Mouse (Mus musculus): ENCODE measurements around the gene Lrrc56. TPM values are rescaled to one million over a fixed set of nuclear protein-coding genes. Genes with fewer than 3 reads are reported as not detected.

Gene Lrrc56
- 3.4 TPM for polyA plus RNA-seq (2017; shearing (Covaris generic))

DNA sequence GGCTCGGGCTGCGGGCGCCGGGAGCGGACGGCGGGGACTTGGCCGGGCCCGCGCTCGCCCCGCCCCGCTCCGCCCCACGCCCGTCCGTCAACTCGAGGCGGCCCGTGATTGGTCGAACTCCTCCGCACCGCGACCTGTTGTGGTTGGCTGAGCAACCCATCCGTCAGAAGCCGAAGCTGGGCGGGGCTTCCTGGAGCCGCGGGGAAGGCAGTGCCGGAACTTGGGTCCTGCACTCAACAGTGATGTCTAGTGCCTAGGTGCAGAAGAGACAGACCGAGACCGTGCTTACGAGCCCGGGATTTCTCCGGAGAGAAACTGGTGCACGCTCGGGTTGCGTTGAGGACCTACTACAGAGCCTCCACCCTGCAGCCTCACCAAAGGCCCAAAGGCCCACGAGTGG is at the start of gene Lrrc56, which contains the start of gene Hras:
Gene Lrrc56 (plus strand): TSS at position 210 of the 400 bp plus-strand sequence.
Gene Hras (minus strand): TSS at position 58 of the 400 bp plus-strand sequence.

DNA sequence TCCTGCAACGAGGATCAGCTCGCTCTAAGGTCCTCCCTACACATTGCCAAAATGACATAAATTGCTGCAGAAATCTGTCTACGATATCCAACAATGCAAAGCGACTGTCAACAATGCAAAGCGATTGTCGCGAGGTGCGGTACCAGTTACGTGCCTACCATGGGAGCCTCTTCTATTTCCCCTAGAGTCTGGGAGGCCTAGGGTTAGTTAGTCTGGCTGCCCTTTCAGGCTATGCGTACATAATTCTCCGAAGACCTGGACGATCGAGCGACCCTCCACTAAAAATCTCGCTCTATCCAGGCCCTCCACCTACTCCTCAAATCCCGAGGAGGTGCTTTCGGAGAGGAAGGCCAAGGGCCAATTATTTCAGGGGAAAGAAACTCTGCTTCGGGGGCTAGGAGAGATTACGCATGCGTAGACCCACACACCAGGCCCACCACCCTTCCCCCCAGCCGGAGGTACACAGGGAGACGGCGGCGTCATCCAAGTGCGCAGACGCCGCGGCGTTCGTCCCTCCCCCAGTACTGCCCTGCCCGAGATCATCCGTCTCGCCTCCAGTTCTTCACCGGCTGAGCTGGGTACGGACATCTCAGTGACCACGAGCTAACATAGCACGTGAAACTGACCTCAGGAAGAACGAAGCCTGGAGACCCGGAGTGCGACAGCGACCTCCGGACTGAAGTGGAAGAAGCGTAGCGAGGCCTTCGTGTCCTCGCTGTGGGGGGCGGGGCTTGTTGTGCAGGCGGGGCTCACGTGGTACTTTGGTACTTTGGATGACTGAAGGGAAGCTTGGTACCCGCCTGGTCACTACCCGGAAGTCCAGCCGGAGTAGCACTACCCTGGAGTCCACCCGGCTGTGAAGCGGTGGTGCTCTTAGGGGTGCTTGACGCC is 21.6 kb upstream of the Lrrc56 start, which contains the start of gene Rnh1:
Gene Rnh1 (minus strand): TSS at position 742 of the 891 bp plus-strand sequence.

DNA sequence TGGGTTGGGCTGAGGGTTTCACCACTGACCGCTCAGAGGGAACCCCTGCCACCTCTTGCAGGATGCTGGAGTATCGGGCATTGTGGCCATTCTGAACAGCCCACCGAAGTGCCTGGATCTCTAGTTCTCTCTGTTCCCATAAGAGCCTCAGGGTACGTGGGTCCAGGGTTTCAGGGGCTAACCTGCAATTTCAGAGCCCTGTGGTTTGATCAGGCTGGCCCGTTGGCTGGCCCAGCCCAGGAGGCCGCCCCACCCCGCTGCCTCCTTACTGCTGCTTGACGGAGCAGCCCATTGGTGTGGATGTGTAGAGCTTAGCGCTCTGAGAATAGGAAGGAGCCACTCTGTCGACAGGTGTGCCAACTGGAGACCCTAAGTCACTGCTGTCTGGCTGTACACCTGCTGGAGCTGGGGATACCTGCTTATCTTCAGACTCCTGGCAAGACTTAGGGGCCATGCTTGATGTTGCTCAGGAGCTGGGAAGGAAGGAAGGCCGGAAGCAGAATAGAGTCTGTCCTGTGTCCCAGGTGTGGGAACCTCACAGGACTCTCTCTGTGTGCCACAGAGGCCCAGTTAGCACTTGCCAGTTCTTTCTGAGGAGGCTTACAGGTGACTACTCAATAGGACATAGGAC is 19.8 kb downstream of the Lrrc56 start, which contains the start of gene Lmntd2:
Gene Lmntd2 (minus strand): TSS at position 476 of the 631 bp plus-strand sequence.

DNA sequence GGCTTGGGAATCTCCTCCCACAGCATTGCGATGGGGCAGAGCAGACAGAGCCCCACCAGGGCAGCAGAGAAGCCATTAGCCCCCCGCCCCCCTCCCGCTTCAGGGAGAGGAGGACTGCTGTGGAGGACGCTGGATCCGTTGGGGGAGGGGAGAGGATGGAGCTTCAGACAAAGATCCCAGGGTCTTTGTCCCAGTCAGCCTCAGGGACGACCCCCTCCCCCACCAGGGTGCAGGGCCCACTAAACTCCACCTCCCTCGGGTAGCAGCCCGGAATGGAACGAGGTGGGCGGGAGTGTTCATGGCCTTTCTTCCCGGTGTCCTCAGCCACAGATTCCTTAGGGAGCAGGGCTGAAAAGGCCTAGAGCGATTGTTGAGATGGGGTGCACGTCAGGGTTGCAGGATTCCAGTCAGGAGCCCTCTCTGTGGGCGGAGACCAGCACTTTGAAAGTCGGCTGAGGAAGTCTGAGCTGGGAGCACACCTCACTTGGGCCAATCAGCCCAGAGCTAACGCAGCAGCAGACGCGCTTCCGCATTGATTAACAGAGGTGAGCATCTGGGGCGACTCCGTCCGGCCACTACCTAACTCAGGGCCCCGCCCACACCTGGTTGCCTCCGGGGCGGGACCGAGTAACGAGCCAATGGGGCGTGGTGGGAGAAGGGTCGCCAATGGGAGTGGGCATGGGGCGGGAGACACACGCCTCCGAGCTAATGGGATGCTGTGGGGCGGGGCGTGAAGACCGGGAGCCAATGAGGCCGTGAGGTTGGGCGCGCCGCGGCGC is 21.3 kb downstream of the Lrrc56 start, which contains the start of gene Rassf7:
Gene Rassf7 (plus strand): TSS at position 760 of the 779 bp plus-strand sequence.

DNA sequence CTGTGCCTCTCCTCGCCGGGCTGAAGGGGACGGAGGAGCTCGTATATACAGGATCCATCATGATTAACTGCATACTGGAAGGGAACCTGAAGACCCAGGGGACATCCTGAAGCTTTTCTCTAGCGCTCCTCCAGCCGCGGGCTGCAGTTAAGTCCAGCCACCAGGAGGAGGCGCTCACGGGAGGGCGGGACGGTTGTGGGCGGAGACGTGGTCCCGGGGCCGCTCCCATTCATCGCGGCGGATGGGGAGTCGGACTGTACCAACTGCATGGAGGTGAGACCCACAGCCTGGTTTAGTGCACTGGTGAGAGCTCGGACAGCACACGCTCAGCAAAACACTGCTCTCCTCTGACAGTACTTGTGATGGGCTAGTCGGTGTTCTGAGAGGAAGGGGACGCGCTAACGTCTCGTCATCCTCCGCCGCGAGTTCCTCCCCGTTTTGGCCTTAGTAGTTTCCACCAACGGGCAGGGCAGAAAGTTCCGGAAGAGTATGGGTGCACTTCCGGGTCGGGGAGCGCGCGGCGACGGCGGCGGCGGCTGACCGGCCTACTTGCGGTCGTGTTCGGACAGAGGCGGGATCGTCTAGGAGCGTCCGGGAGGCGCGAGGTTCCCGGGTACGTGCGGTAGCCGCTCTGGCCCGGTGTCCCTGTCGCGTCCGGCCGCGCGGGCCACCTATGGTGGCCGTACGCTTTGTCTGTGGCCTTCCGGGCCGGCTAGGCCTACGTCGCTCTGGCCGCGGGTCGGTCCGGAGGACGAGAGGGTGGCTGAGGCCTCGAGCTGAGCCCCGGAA is 34.5 kb downstream of the Lrrc56 start, which contains the start of gene Phrf1:
Gene Phrf1 (plus strand): TSS at position 506 of the 789 bp plus-strand sequence.

Other genes starting within 250 kb of the Lrrc56 start
- 0.98 TPM for gene Ifitm5, start 243.9 kb upstream of the Lrrc56 start, polyA plus RNA-seq (2017; shearing (Covaris generic))
- not detected for gene Gm45717, start 238.2 kb upstream of the Lrrc56 start, polyA plus RNA-seq (2017; shearing (Covaris generic))
- 30.3 TPM for gene Ifitm2, start 238.2 kb upstream of the Lrrc56 start, polyA plus RNA-seq (2017; shearing (Covaris generic))
- not detected for gene Ifitm1, start 226.9 kb upstream of the Lrrc56 start, polyA plus RNA-seq (2017; shearing (Covaris generic))
- gene Ifitm3, start 183.4 kb upstream of the Lrrc56 start, polyA plus RNA-seq (2017; shearing (Covaris generic)) = 8.5 TPM
- gene Ifitm6, start 176.2 kb upstream of the Lrrc56 start, polyA plus RNA-seq (2017; shearing (Covaris generic)) = not detected
- not detected for gene Gm17387, start 165.0 kb upstream of the Lrrc56 start, polyA plus RNA-seq (2017; shearing (Covaris generic))
- 15.5 TPM for gene B4galnt4, start 133.1 kb upstream of the Lrrc56 start, polyA plus RNA-seq (2017; shearing (Covaris generic))
- 411 TPM for gene Pkp3, start 115.9 kb upstream of the Lrrc56 start, polyA plus RNA-seq (2017; shearing (Covaris generic))
- 274 TPM for gene Sigirr, start 93.6 kb upstream of the Lrrc56 start, polyA plus RNA-seq (2017; shearing (Covaris generic))
- not detected for gene Ano9, start 76.4 kb upstream of the Lrrc56 start, polyA plus RNA-seq (2017; shearing (Covaris generic))
- gene Ptdss2, start 71.8 kb upstream of the Lrrc56 start, polyA plus RNA-seq (2017; shearing (Covaris generic)) = 8.9 TPM
- 159 TPM for gene Rnh1, start 21.3 kb upstream of the Lrrc56 start, polyA plus RNA-seq (2017; shearing (Covaris generic))
- 5.2 TPM for gene Hras, start 152 bp upstream of the Lrrc56 start, polyA plus RNA-seq (2017; shearing (Covaris generic))
- gene Lmntd2, start 19.9 kb downstream of the Lrrc56 start, polyA plus RNA-seq (2017; shearing (Covaris generic)) = 14.1 TPM
- gene Rassf7, start 21.7 kb downstream of the Lrrc56 start, polyA plus RNA-seq (2017; shearing (Covaris generic)) = 29.4 TPM
- 122 TPM for gene Phrf1, start 34.6 kb downstream of the Lrrc56 start, polyA plus RNA-seq (2017; shearing (Covaris generic))
- gene Irf7, start 72.3 kb downstream of the Lrrc56 start, polyA plus RNA-seq (2017; shearing (Covaris generic)) = 160 TPM
- not detected for gene Cdhr5, start 82.6 kb downstream of the Lrrc56 start, polyA plus RNA-seq (2017; shearing (Covaris generic))
- not detected for gene Sct, start 85.0 kb downstream of the Lrrc56 start, polyA plus RNA-seq (2017; shearing (Covaris generic))
- gene Drd4, start 97.8 kb downstream of the Lrrc56 start, polyA plus RNA-seq (2017; shearing (Covaris generic)) = not detected
- gene Deaf1, start 133.5 kb downstream of the Lrrc56 start, polyA plus RNA-seq (2017; shearing (Covaris generic)) = 15.6 TPM
- gene Tmem80, start 133.6 kb downstream of the Lrrc56 start, polyA plus RNA-seq (2017; shearing (Covaris generic)) = 48.1 TPM
- gene Eps8l2, start 144.7 kb downstream of the Lrrc56 start, polyA plus RNA-seq (2017; shearing (Covaris generic)) = not detected
- gene Taldo1, start 198.0 kb downstream of the Lrrc56 start, polyA plus RNA-seq (2017; shearing (Covaris generic)) = 372 TPM
- gene Gatd1, start 220.0 kb downstream of the Lrrc56 start, polyA plus RNA-seq (2017; shearing (Covaris generic)) = 91.0 TPM
- 0.27 TPM for gene Cend1, start 235.3 kb downstream of the Lrrc56 start, polyA plus RNA-seq (2017; shearing (Covaris generic))
- 87.4 TPM for gene Slc25a22, start 243.7 kb downstream of the Lrrc56 start, polyA plus RNA-seq (2017; shearing (Covaris generic))
- 16.1 TPM for gene Pidd1, start 249.9 kb downstream of the Lrrc56 start, polyA plus RNA-seq (2017; shearing (Covaris generic))

Measured in CD4-positive, CD25-positive, alpha-beta regulatory T cell, adult 9 weeks (primary cell).